Mouse (Mus musculus) stomach, embryonic 16.5 days (tissue): ENCODE results near the gene Itpr2. TPM values are rescaled to one million over a fixed set of nuclear protein-coding genes. Genes with fewer than 3 reads are reported as not detected.
A peak's percentile ranks its signal among the peaks of the same experiment; 100 is the strongest.

ENCODE experiments used
- ATAC-seq: fragments of 200-750 bp; cut with Nextera tagmentation; 2 replicates; pipeline ENCODE4 v1.8.0; 2017; ENCODE audit warnings: moderate number of reproducible peaks, moderate TSS enrichment; ENCODE audit not compliant: insufficient read depth, low FRiP score
- H3K27ac ChIP-seq: fragments of 300-500 bp; sonication (generic); 2 replicates; pipeline ENCODE4 v1.5.1; 2014; ENCODE audit warnings: low read length
- H3K27me3 ChIP-seq: fragments of 300-500 bp; sonication (generic); 2 replicates; pipeline ENCODE4 v1.6.1; 2014; ENCODE audit warnings: low read length, control low read depth, mixed read lengths; ENCODE audit not compliant: control insufficient read depth, insufficient read depth
- H3K36me3 ChIP-seq: fragments of 300-500 bp; sonication (generic); 2 replicates; pipeline ENCODE4 v1.6.1; 2014; ENCODE audit warnings: low read length; ENCODE audit not compliant: control insufficient read depth, insufficient read depth
- H3K4me1 ChIP-seq: fragments of 300-500 bp; sonication (generic); 2 replicates; pipeline ENCODE4 v1.6.1; 2014; ENCODE audit warnings: low read length, control low read depth, mixed read lengths; ENCODE audit not compliant: control insufficient read depth, insufficient read depth
- H3K4me2 ChIP-seq: fragments of 300-500 bp; sonication (generic); 2 replicates; pipeline ENCODE4 v1.6.1; 2014; ENCODE audit warnings: low read depth, low read length, mixed read lengths
- H3K4me3 ChIP-seq: fragments of 300-500 bp; sonication (generic); replicated peaks from 2 replicates; pipeline ENCODE4 v1.5.1; 2014; ENCODE audit warnings: mild to moderate bottlenecking, low read length
- H3K9ac ChIP-seq: fragments of 300-500 bp; sonication (generic); 2 replicates; pipeline ENCODE4 v1.6.1; 2014; ENCODE audit warnings: low read length
- H3K9me3 ChIP-seq: fragments of 300-500 bp; sonication (generic); replicated peaks from 2 replicates; pipeline ENCODE4 v1.6.1; 2016; ENCODE audit warnings: low read length, control low read depth; ENCODE audit not compliant: control insufficient read depth
- WGBS: fragments of 180-500 bp; shearing (Covaris S2); extraction: QIAGEN DNeasy Blood & Tissue Kit; methylation state at CpG from one replicate; pipeline ENCODE4 v1.1.7; 2014; 5-methylcytosine and 5-hydroxymethylcytosine counted together
- polyA plus RNA-seq: library from polyadenylated mRNA; unstranded; fragments of >200 nt; fragmentation: Nextera tagmentation; extraction: Ambion mirVana; gene quantifications from 2 replicates; pipeline ENCODE4 v1.2.1, GENCODE M21; 2015

The Itpr2 gene
- polyA plus RNA-seq, 1 experiment from 2014 or later = 14.8 TPM

DNA sequence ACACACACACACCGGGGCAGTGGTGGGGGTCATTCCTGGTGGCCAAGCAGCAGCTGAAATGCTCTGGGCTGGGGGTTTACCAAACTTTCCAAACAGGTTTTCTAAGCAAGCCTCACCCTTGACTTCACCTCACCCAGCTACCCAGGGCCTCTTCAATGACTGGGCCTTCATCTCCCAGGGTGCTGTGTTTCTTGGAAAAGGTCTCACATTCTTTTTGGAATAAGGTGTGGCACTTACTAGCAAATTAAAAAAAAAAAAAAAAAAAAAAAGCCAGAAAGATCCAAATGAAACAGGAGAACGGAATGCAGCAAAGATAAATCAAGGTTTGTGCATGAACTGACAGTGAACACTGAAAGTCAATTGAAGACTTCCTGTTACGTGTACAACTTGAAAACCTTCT lies 77.2 kb downstream of the Itpr2 start:
- no peak overlapping the region for H3K4me3 ChIP-seq
- peak overlapping the region; percentile 32; the same call in 1 of the 2 replicates for H3K27ac ChIP-seq
- no peak overlapping the region for H3K4me2 ChIP-seq

DNA sequence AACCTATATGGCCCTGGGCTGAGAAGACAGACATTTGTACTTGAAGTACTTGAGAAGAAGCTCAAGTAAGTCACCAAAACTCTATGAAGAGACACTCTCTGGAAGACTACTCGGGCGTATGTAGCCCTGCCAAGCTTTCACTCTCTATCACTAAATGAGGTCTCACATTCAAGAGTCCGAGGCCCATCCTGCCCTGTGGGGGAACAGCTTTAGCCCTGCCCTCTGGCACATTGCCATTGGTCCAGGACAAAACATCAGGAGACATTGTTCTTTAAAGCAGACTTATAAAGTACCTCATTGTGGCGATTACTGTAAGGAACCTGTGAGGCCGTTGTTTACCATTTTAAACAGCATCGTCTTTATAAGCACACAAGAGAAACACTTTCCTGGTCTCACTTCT lies 77.7 kb downstream of the Itpr2 start:
- WGBS = 66% methylated on average over 6 of the region's 6 CpGs
- no peak for ATAC-seq
- H3K4me1 ChIP-seq = no peaks in the 10 kb centered on the region

More for the DNA sequence above, 77.2 kb downstream of the Itpr2 start:
- Histone ChIP-seq H3K36me3 (no peaks in the 10 kb centered on the region), H3K9ac (no peak overlapping the region), H3K9me3 (no peaks in the 10 kb centered on the region), H3K4me1 (no peaks in the 10 kb centered on the region), H3K27me3 (no peaks in the 10 kb centered on the region)
- ATAC-seq = no peak
- WGBS = 66% methylated on average over 3 of the region's 3 CpGs

DNA sequence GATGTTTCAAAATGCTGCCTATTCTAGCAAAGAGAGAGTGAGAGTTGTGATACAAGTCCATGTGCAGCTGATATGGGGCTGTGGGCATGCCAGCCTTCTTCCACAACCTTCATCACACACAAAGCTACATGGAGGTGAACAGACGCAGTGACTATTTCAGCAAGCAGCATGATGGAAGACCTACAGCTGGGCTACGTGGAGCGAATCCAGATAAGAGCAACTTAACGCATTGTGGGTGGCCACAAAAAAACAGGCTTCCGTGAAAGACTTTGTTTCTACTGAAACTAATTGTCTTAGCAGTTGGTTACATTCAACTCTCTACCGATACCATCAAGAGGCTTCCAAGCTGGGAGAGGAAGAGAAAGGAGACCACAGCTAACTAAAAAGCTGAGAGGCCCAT lies 81.3 kb downstream of the Itpr2 start:
- 39% methylated on average over 6 of the region's 6 CpGs for WGBS
- H3K36me3 ChIP-seq = no peaks in the 10 kb centered on the region
- ATAC-seq = no peak
- no peak overlapping the region for H3K4me2 ChIP-seq
- no peaks in the 10 kb centered on the region for H3K9me3 ChIP-seq
- H3K9ac ChIP-seq = no peak overlapping the region
- no peaks in the 10 kb centered on the region for H3K27me3 ChIP-seq
- H3K27ac ChIP-seq = no peak overlapping the region
- no peak overlapping the region for H3K4me3 ChIP-seq
- H3K4me1 ChIP-seq = no peaks in the 10 kb centered on the region

More for the DNA sequence above, 77.7 kb downstream of the Itpr2 start:
- Histone ChIP-seq H3K9me3 (no peaks in the 10 kb centered on the region), H3K36me3 (no peaks in the 10 kb centered on the region), H3K27me3 (no peaks in the 10 kb centered on the region), H3K27ac (peak overlapping the region; percentile 32; the same call in 1 of the 2 replicates), H3K4me3 (no peak overlapping the region), H3K4me2 (no peak overlapping the region), H3K9ac (no peak overlapping the region)

DNA sequence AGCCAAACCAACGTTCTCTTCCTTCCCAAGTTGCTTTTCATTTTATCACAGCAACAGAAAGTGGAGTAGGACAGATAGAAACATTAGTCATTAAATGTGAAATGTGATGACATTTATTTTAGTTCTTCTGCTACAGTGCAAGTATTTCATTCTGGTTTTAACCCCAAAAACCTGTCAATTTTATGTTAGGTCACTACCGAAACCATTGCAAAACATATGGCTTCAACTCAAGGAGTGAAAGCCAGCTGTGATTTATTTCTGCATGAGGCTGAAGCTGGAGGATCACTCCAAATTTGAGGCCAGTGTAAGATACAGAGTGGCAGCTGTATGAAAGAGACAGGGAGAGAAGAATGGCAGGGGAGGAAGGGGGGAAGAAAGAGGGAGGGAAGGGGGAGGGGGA lies 85.6 kb downstream of the Itpr2 start:
- Histone ChIP-seq H3K27ac (no peak overlapping the region), H3K9ac (no peak overlapping the region), H3K27me3 (no peaks in the 10 kb centered on the region), H3K4me3 (no peak overlapping the region), H3K36me3 (no peaks in the 10 kb centered on the region), H3K9me3 (no peaks in the 10 kb centered on the region), H3K4me2 (no peak overlapping the region), H3K4me1 (no peaks in the 10 kb centered on the region)
- 77% methylated on average over 2 of the region's 2 CpGs for WGBS
- ATAC-seq = no peak

DNA sequence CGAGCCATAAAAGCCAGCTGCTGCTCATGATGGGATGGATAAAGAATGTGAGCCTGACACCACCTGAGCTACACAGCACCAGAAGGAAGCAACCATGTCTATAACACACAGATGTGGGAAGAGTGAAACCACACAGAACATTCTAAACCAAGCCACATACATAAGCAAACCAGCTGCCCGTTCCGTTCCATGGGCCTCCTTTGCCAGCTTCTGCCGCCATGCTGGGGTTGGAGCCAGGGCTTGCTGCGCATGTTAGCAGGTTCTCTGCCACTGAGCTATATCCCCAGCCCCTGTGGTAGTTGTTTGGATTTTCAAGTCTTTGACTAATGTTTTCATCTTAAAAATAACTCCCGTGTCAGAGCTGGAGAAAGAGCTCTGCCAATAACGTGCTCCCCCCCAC lies 87.9 kb downstream of the Itpr2 start:
- no peak overlapping the region for H3K9ac ChIP-seq
- no peaks in the 10 kb centered on the region; the same call in 1 of the 2 replicates for H3K4me1 ChIP-seq
- WGBS = 53% methylated on average over 7 of the region's 7 CpGs
- no peaks in the 10 kb centered on the region for H3K36me3 ChIP-seq
- no peak overlapping the region for H3K27ac ChIP-seq
- H3K4me2 ChIP-seq = no peak overlapping the region
- H3K27me3 ChIP-seq = no peaks in the 10 kb centered on the region
- H3K9me3 ChIP-seq = no peaks in the 10 kb centered on the region
- ATAC-seq = no peak
- H3K4me3 ChIP-seq = no peak overlapping the region

DNA sequence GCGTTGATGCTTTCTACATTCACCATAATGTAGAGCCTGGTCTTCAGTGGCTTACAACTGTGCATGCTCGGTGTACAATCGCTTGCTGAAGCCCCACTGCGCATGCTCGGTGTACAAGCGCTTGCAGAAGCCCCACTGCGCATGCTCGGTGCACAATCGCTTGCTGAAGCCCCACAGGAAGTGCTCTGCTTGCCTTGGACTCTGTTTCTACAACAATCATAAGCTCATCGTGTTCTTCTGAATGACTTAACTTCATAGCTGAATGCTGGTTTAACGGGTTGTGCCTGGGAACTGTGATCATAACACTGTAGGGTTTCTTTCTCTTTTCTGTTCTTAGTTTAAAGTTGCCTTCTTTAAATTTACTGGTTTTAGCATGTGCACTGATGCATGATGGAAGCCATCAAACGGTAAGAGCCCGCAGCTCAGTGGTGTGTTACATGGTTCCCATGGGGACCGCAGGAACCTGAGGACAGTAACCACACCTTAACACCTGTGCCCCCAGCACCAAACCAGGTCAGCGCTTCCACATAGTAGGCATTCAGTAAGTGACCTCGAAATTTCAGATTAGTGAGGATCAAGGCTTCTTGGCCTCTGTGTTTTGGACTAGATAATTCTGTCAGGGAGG lies 90.5 kb downstream of the Itpr2 start:
- H3K4me2 ChIP-seq = no peak overlapping the region
- no peak for ATAC-seq

DNA sequence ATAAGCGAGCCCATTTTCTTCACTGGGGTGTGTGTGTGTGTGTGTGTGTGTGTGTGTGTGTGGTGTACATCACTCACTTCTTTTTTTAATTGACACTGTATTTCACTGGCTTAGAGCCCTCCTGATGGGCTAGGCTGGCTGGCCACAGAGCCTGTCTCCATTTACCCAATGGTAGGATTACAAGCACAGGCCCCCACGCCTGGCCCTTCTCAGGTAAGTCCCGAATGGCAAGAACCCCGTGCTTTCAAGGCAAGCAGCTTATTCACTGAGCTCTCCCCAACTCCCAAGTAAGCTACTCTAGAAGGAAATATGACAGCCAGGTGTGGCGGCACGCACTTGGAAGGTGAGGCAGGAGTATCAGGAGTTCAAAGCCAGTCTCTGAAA lies 91.6 kb downstream of the Itpr2 start:
- Histone ChIP-seq H3K27ac (no peak overlapping the region), H3K4me2 (peak overlapping the region; percentile 46)

More for the DNA sequence above, 90.5 kb downstream of the Itpr2 start:
- Histone ChIP-seq H3K4me1 (no peaks in the 10 kb centered on the region; the same call in 1 of the 2 replicates), H3K9me3 (no peaks in the 10 kb centered on the region), H3K27me3 (no peaks in the 10 kb centered on the region), H3K36me3 (no peaks in the 10 kb centered on the region), H3K27ac (no peak overlapping the region), H3K4me3 (no peak overlapping the region), H3K9ac (no peak overlapping the region)
- WGBS = 86% methylated on average over 16 of the region's 16 CpGs

DNA sequence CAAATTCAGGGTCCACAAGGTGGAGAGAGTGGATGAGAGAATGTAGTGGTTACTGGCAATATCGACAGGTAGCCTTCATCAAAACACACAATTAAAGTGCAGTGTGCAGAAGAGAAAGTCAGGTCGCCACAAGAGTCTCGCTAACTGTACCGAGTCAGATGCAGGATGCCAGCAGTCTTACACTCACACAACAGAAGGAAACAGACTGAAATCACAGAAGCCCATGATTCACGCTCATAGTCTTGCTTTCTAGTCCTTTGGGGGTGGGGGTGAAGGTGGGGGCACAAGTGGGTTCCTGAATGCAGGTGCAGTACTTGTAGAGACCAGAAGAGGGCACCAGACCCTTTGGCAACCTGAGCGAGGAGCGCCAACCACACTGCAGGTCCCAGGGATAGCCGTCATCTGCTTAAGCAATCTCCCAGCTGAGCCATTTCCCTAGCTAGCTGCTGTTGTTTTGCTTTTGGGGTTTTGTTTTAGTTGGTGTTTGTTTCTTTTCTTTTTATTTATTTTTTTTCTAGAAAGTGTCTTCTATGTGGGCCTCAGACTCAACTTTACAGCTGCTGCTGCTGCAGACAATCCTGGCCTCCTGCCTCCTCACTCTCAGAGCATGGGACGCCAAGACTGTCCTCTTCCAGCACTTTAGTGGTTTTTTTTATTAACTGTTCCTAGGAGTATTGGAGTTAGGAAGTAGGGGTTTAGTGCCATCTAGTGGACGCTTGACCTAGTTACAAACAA lies 92.2 kb downstream of the Itpr2 start:
- peak overlapping the region; percentile 64; the same call in 1 of the 2 replicates for H3K27ac ChIP-seq
- no peaks in the 10 kb centered on the region for H3K36me3 ChIP-seq
- peak; percentile 83 for ATAC-seq
- H3K4me2 ChIP-seq = peak overlapping the region; percentile 46
- WGBS = 20% methylated on average over 10 of the region's 10 CpGs
- no peak overlapping the region for H3K9ac ChIP-seq
- peak overlapping the region; percentile 10; the same call in 1 of the 2 replicates for H3K4me3 ChIP-seq
- no peaks in the 10 kb centered on the region for H3K27me3 ChIP-seq
- no peaks in the 10 kb centered on the region for H3K9me3 ChIP-seq
- no peaks in the 10 kb centered on the region; the same call in 1 of the 2 replicates for H3K4me1 ChIP-seq

More for the DNA sequence above, 91.6 kb downstream of the Itpr2 start:
- Histone ChIP-seq H3K9me3 (no peaks in the 10 kb centered on the region), H3K36me3 (no peaks in the 10 kb centered on the region), H3K9ac (no peak overlapping the region), H3K4me1 (no peaks in the 10 kb centered on the region; the same call in 1 of the 2 replicates), H3K4me3 (no peak overlapping the region), H3K27me3 (no peaks in the 10 kb centered on the region)
- no peak for ATAC-seq
- 72% methylated on average over 6 of the region's 6 CpGs for WGBS

DNA sequence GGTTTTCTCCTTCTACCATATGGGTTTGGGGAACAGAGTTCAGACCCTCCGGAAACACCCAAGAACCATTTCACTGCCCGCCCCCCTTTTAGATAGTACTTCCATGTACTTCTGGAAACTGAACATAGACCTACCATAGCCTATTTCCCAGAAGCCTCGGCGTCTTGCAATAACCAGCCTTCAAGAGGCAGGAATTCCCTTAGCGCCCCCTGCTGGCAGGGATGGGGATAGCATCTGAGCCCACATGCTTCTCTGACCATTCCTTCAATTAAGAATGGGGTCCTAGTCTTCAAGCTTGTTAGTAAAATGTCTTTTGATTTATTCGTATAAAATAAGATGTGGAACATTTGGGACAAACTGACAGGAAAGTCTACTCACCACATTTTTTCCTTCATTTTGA lies 96.6 kb downstream of the Itpr2 start:
- no peak for ATAC-seq
- 52% methylated on average over 6 of the region's 6 CpGs for WGBS

More for the DNA sequence above, 96.6 kb downstream of the Itpr2 start:
- Histone ChIP-seq H3K27ac (no peak overlapping the region), H3K36me3 (no peaks in the 10 kb centered on the region), H3K4me1 (peaks cover 8% of the 10 kb centered on the region; the same call in 1 of the 2 replicates), H3K4me2 (no peak overlapping the region), H3K27me3 (no peaks in the 10 kb centered on the region), H3K4me3 (no peak overlapping the region), H3K9ac (no peak overlapping the region), H3K9me3 (no peaks in the 10 kb centered on the region)
